Mouse (Mus musculus) hindbrain, embryonic 14.5 days (tissue): ENCODE data around the gene Tbc1d30. TPM values are rescaled to one million over a fixed set of nuclear protein-coding genes. Genes with fewer than 3 reads are reported as not detected.

Experiments
- ATAC-seq: fragments of 200-750 bp; cut with Nextera tagmentation; 2 replicates; pipeline ENCODE4 v1.8.0; 2017; ENCODE audit warnings: moderate number of reproducible peaks, mild to moderate bottlenecking, moderate TSS enrichment, moderate library complexity; ENCODE audit not compliant: low FRiP score
- DNase-seq: peaks from one replicate; pipeline ENCODE4 v3.0.0-alpha.2; 2015; ENCODE audit warnings: low spot score
- H3K27ac ChIP-seq: fragments of 300-500 bp; sonication (generic); 2 replicates; pipeline ENCODE4 v1.5.1; 2014; ENCODE audit warnings: mild to moderate bottlenecking, moderate library complexity
- H3K27me3 ChIP-seq: fragments of 300-500 bp; sonication (generic); 2 replicates; pipeline ENCODE4 v1.6.1; 2014; ENCODE audit warnings: mild to moderate bottlenecking, low read length, mixed read lengths; ENCODE audit not compliant: control insufficient read depth, insufficient read depth
- H3K36me3 ChIP-seq: fragments of 300-500 bp; sonication (generic); replicated peaks from 2 replicates; pipeline ENCODE4 v1.6.1; 2014; ENCODE audit not compliant: control insufficient read depth, insufficient read depth
- H3K4me1 ChIP-seq: fragments of 300-500 bp; sonication (generic); replicated peaks from 2 replicates; pipeline ENCODE4 v1.6.1; 2014; ENCODE audit warnings: antibody characterized with exemption, low read length, mixed read lengths; ENCODE audit not compliant: control insufficient read depth, insufficient read depth
- H3K4me2 ChIP-seq: fragments of 300-500 bp; sonication (generic); replicated peaks from 2 replicates; pipeline ENCODE4 v1.6.1; 2014; ENCODE audit warnings: mild to moderate bottlenecking, moderate library complexity
- H3K4me3 ChIP-seq: fragments of 300-500 bp; sonication (generic); replicated peaks from 2 replicates; pipeline ENCODE4 v1.5.1; 2014; ENCODE audit warnings: mild to moderate bottlenecking, low read length
- H3K9ac ChIP-seq: fragments of 300-500 bp; sonication (generic); 2 replicates; pipeline ENCODE4 v1.6.1; 2014
- H3K9me3 ChIP-seq: fragments of 300-500 bp; sonication (generic); 2 replicates; pipeline ENCODE4 v1.6.1; 2016; ENCODE audit warnings: low read length; ENCODE audit not compliant: control insufficient read depth
- WGBS: fragments of 180-500 bp; shearing (Covaris S2); extraction: QIAGEN DNeasy Blood & Tissue Kit; methylation state at CpG from one replicate; pipeline ENCODE4 v1.1.7; 2014; 5-methylcytosine and 5-hydroxymethylcytosine counted together
- polyA plus RNA-seq: library from polyadenylated mRNA; unstranded; fragments of >200 nt; fragmentation: Nextera tagmentation; extraction: Ambion mirVana; gene quantifications from 2 replicates; pipeline ENCODE4 v1.2.1, GENCODE M21; 2014

Gene Tbc1d30
- polyA plus RNA-seq, 1 experiment from 2014 or later: 24.8 TPM

- no peaks in the 10 kb centered on the region for H3K4me1 ChIP-seq
- no peak for DNase-seq
Observed at GRCm38 (mm10) chr10:121326167-121326566, 24.9 kb downstream of the Tbc1d30 start.

GRCm38 (mm10) chr10:121323493-121323892, 27.6 kb downstream of the Tbc1d30 start:
- H3K4me3 ChIP-seq: no peak overlapping the region
- no peak overlapping the region for H3K9ac ChIP-seq
- no peak for ATAC-seq
- H3K27me3 ChIP-seq: no peaks in the 10 kb centered on the region
- H3K36me3 ChIP-seq: no peaks in the 10 kb centered on the region
- no peak overlapping the region for H3K4me2 ChIP-seq
- peak; percentile 53 for DNase-seq
- no peaks in the 10 kb centered on the region for H3K4me1 ChIP-seq
- no peaks in the 10 kb centered on the region for H3K9me3 ChIP-seq
- no peak overlapping the region for H3K27ac ChIP-seq
- 65% methylated on average over 7 of the region's 7 CpGs for WGBS

More at GRCm38 (mm10) chr10:121326167-121326566, 24.9 kb downstream of the Tbc1d30 start:
- H3K9me3 ChIP-seq: no peaks in the 10 kb centered on the region
- no peaks in the 10 kb centered on the region for H3K27me3 ChIP-seq
- H3K4me3 ChIP-seq: no peak overlapping the region
- H3K36me3 ChIP-seq: no peaks in the 10 kb centered on the region
- ATAC-seq: no peak
- H3K4me2 ChIP-seq: no peak overlapping the region
- no peak overlapping the region for H3K9ac ChIP-seq
- no peak overlapping the region for H3K27ac ChIP-seq

- H3K27me3 ChIP-seq: no peaks in the 10 kb centered on the region
- DNase-seq: no peak
- no peaks in the 10 kb centered on the region for H3K9me3 ChIP-seq
- no peak overlapping the region for H3K4me3 ChIP-seq
- no peak for ATAC-seq
- peaks cover 10% of the 10 kb centered on the region for H3K4me1 ChIP-seq
- H3K27ac ChIP-seq: no peak overlapping the region
- H3K9ac ChIP-seq: no peak overlapping the region
- H3K36me3 ChIP-seq: no peaks in the 10 kb centered on the region
- H3K4me2 ChIP-seq: no peak overlapping the region
- 84% methylated on average over 7 of the region's 7 CpGs for WGBS
Observed at GRCm38 (mm10) chr10:121318397-121318950, 32.6 kb downstream of the Tbc1d30 start.

- no peak overlapping the region for H3K4me2 ChIP-seq
- WGBS: 87% methylated on average over 10 of the region's 10 CpGs
- H3K4me3 ChIP-seq: no peak overlapping the region
Observed at GRCm38 (mm10) chr10:121316361-121316760, 34.7 kb downstream of the Tbc1d30 start.

GRCm38 (mm10) chr10:121315321-121316283, 35.5 kb downstream of the Tbc1d30 start:
- H3K27ac ChIP-seq: peak overlapping the region; percentile 56
- H3K36me3 ChIP-seq: no peaks in the 10 kb centered on the region
- ATAC-seq (no peak), DNase-seq (no peak)
- H3K27me3 ChIP-seq: no peaks in the 10 kb centered on the region
- no peak overlapping the region for H3K4me3 ChIP-seq
- whole genome bisulfite sequencing: 26% methylated on average over 27 of the region's 27 CpGs
- H3K9ac ChIP-seq: peak overlapping the region; percentile 14; the same call in 1 of the 2 replicates
- peaks cover 14% of the 10 kb centered on the region for H3K4me1 ChIP-seq
- H3K9me3 ChIP-seq: no peaks in the 10 kb centered on the region
- peak overlapping the region; percentile 39 for H3K4me2 ChIP-seq

More at GRCm38 (mm10) chr10:121316361-121316760, 34.7 kb downstream of the Tbc1d30 start:
- H3K27ac ChIP-seq: no peak overlapping the region
- no peaks in the 10 kb centered on the region for H3K27me3 ChIP-seq
- no peak overlapping the region for H3K9ac ChIP-seq
- DNase-seq (no peak), ATAC-seq (no peak)
- peaks cover 14% of the 10 kb centered on the region for H3K4me1 ChIP-seq
- no peaks in the 10 kb centered on the region for H3K9me3 ChIP-seq
- no peaks in the 10 kb centered on the region for H3K36me3 ChIP-seq

GRCm38 (mm10) chr10:121314186-121314585, 36.9 kb downstream of the Tbc1d30 start:
- H3K36me3 ChIP-seq: no peaks in the 10 kb centered on the region
- H3K9me3 ChIP-seq: no peaks in the 10 kb centered on the region
- H3K4me1 ChIP-seq: peaks cover 14% of the 10 kb centered on the region
- no peak overlapping the region for H3K9ac ChIP-seq
- no peaks in the 10 kb centered on the region for H3K27me3 ChIP-seq
- H3K4me3 ChIP-seq: no peak overlapping the region
- H3K4me2 ChIP-seq: no peak overlapping the region
- H3K27ac ChIP-seq: no peak overlapping the region
- 24% methylated on average over 4 of the region's 4 CpGs for WGBS
- DNase-seq (no peak), ATAC-seq (no peak)

GRCm38 (mm10) chr10:121313049-121313448, 38.0 kb downstream of the Tbc1d30 start:
- Histone ChIP-seq H3K27ac (no peak overlapping the region), H3K27me3 (no peaks in the 10 kb centered on the region), H3K9me3 (no peaks in the 10 kb centered on the region), H3K4me2 (no peak overlapping the region), H3K36me3 (no peaks in the 10 kb centered on the region), H3K4me1 (peaks cover 22% of the 10 kb centered on the region), H3K4me3 (no peak overlapping the region), H3K9ac (no peak overlapping the region)
- 95% methylated on average over 3 of the region's 3 CpGs for WGBS
- ATAC-seq (no peak), DNase-seq (no peak)

- Histone ChIP-seq H3K9ac (peak overlapping the region; percentile 96), H3K27me3 (no peaks in the 10 kb centered on the region), H3K4me1 (peaks cover 25% of the 10 kb centered on the region), H3K4me2 (peak overlapping the region; percentile 60), H3K9me3 (no peaks in the 10 kb centered on the region), H3K27ac (peak overlapping the region; percentile 94), H3K4me3 (peak overlapping the region; percentile 87), H3K36me3 (no peaks in the 10 kb centered on the region)
- ATAC-seq (peak; percentile 91), DNase-seq (peak; percentile 80)
- 1% methylated on average over 74 of the region's 77 CpGs for WGBS
Observed at GRCm38 (mm10) chr10:121310511-121311221, 40.4 kb downstream of the Tbc1d30 start.
